Mouse (Mus musculus): ENCODE measurements around the gene Cradd.

GRCm38 (mm10) chr10:95194776-95195175 is 129.2 kb downstream of the Cradd start:
- TF ChIP-seq CTCF (IDR thresholded peaks at IDR 0.05; ENCODE audit: low read depth, low read length) (no peak), POLR2A (IDR thresholded peaks at IDR 0.05; ENCODE audit: extremely low read depth, insufficient read depth, low read length) (no peak)

Data from liver, adult 2 months (tissue).